Mouse (Mus musculus): ENCODE measurements around the gene C1qtnf9. TPM values are rescaled to one million over a fixed set of nuclear protein-coding genes. Genes with fewer than 3 reads are reported as not detected.

Gene C1qtnf9
- polyA plus RNA-seq, 1 experiment = not detected

GRCm38 (mm10) chr14:60735848-60736547 lies 31.9 kb upstream of the C1qtnf9 start:
- 68% methylated on average over 13 of the region's 13 CpGs for WGBS
- no peak overlapping the region for H3K4me3 ChIP-seq (ENCODE audit: insufficient read depth, low read depth, low read length)
- TF ChIP-seq CTCF (IDR thresholded peaks at IDR 0.05; ENCODE audit: insufficient read depth, low read depth, low read length) = no peak
- TF ChIP-seq POLR2A (IDR thresholded peaks at IDR 0.05; ENCODE audit: insufficient read depth, low read depth, low read length) = no peak
- H3K27ac ChIP-seq (ENCODE audit: insufficient read depth, low read depth, low read length) = peak overlapping the region; percentile 5; the same call in 1 of the 2 replicates
- peaks cover 32% of the 10 kb centered on the region for H3K4me1 ChIP-seq (ENCODE audit: control insufficient read depth, insufficient read depth, low read length)

- 22% methylated on average over 4 of the region's 4 CpGs for WGBS
- H3K4me3 ChIP-seq (ENCODE audit: insufficient read depth, low read depth, low read length) = no peak overlapping the region
- TF ChIP-seq POLR2A (IDR thresholded peaks at IDR 0.05; ENCODE audit: insufficient read depth, low read depth, low read length) = no peak
- TF ChIP-seq CTCF (IDR thresholded peaks at IDR 0.05; ENCODE audit: insufficient read depth, low read depth, low read length) = no peak
- H3K4me1 ChIP-seq (ENCODE audit: control insufficient read depth, insufficient read depth, low read length) = peaks cover 32% of the 10 kb centered on the region
- 0 out of 2 replicates have a peak overlapping the region, but pooled peaks have one; percentile 5 for H3K27ac ChIP-seq (ENCODE audit: insufficient read depth, low read depth, low read length)
Measured at GRCm38 (mm10) chr14:60736591-60737192, 31.2 kb upstream of the C1qtnf9 start.

GRCm38 (mm10) chr14:60737202-60737611 lies 30.7 kb upstream of the C1qtnf9 start:
- no peak overlapping the region for H3K4me3 ChIP-seq (ENCODE audit: insufficient read depth, low read depth, low read length)
- TF ChIP-seq POLR2A (IDR thresholded peaks at IDR 0.05; ENCODE audit: insufficient read depth, low read depth, low read length) (no peak), CTCF (IDR thresholded peaks at IDR 0.05; ENCODE audit: insufficient read depth, low read depth, low read length) (no peak)
- H3K4me1 ChIP-seq (ENCODE audit: control insufficient read depth, insufficient read depth, low read length) = peaks cover 36% of the 10 kb centered on the region
- peak overlapping the region; percentile 30; the same call in 1 of the 2 replicates for H3K27ac ChIP-seq (ENCODE audit: insufficient read depth, low read depth, low read length)
- 42% methylated on average over 7 of the region's 7 CpGs for WGBS

- H3K4me3 ChIP-seq (ENCODE audit: insufficient read depth, low read depth, low read length) = no peak overlapping the region
- H3K27ac ChIP-seq (ENCODE audit: insufficient read depth, low read depth, low read length) = 0 out of 2 replicates have a peak overlapping the region, but pooled peaks have one; percentile 30
- peaks cover 34% of the 10 kb centered on the region for H3K4me1 ChIP-seq (ENCODE audit: control insufficient read depth, insufficient read depth, low read length)
- TF ChIP-seq POLR2A (IDR thresholded peaks at IDR 0.05; ENCODE audit: insufficient read depth, low read depth, low read length) = no peak
- TF ChIP-seq CTCF (IDR thresholded peaks at IDR 0.05; ENCODE audit: insufficient read depth, low read depth, low read length) = no peak
- WGBS = 76% methylated on average over 10 of the region's 10 CpGs
Measured at GRCm38 (mm10) chr14:60738434-60738938, 29.4 kb upstream of the C1qtnf9 start.

DNA sequence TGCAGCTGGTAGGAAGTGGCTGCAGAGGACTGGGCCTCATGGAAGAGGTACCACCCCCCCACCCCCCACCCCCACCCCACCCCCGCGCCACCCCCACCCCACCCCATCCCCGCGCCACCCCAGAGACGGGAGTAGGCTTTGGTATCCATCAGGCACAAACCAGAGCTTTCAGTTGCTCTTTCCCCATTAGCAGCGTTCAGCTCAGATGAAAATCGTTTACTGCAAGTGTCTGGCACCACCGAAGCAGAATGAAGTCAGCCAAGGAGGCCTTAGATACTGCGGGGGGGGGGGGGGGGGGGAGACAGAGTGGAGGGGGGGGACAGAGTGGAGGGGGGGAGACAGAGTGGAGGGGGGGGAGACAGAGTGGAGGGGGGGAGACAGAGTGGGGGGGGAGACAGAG lies 28.8 kb upstream of the C1qtnf9 start:
- whole genome bisulfite sequencing = 8% methylated on average over 9 of the region's 9 CpGs
- TF ChIP-seq CTCF (IDR thresholded peaks at IDR 0.05; ENCODE audit: insufficient read depth, low read depth, low read length) = no peak

GRCm38 (mm10) chr14:60739616-60740015 lies 28.3 kb upstream of the C1qtnf9 start:
- H3K4me3 ChIP-seq (ENCODE audit: insufficient read depth, low read depth, low read length) = no peak overlapping the region
- 66% methylated on average over 12 of the region's 12 CpGs for WGBS
- H3K4me1 ChIP-seq (ENCODE audit: control insufficient read depth, insufficient read depth, low read length) = peaks cover 29% of the 10 kb centered on the region
- H3K27ac ChIP-seq (ENCODE audit: insufficient read depth, low read depth, low read length) = 0 out of 2 replicates have a peak overlapping the region, but pooled peaks have one; percentile 16
- no peak for TF ChIP-seq POLR2A (IDR thresholded peaks at IDR 0.05; ENCODE audit: insufficient read depth, low read depth, low read length)
- no peak for TF ChIP-seq CTCF (IDR thresholded peaks at IDR 0.05; ENCODE audit: insufficient read depth, low read depth, low read length)

More for the DNA sequence above, 28.8 kb upstream of the C1qtnf9 start:
- Histone ChIP-seq H3K4me1 (ENCODE audit: control insufficient read depth, insufficient read depth, low read length) (peaks cover 30% of the 10 kb centered on the region), H3K4me3 (ENCODE audit: insufficient read depth, low read depth, low read length) (no peak overlapping the region), H3K27ac (ENCODE audit: insufficient read depth, low read depth, low read length) (no peak overlapping the region)

DNA sequence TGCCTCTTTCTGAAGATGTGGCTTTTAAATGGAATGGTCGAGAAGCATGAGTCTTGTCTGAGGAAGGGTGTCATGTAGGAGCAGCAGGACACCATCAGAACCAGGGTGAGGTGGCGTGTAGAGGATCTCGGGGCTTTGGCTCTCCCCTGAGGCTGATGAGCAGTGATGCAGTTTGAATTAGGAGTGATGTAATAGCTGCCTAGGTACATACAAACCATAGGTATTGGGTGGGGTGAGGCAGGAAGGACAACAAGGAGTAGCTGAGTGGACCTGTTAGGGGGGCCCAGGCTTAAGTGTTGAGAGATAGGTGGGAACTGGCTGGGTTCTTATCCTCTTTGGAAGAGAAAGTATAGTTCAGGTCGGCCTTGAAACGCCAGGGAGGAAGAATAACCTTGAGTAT lies 27.4 kb upstream of the C1qtnf9 start:
- WGBS = 89% methylated on average over 5 of the region's 5 CpGs
- Histone ChIP-seq H3K4me1 (ENCODE audit: control insufficient read depth, insufficient read depth, low read length) (peaks cover 26% of the 10 kb centered on the region), H3K27ac (ENCODE audit: insufficient read depth, low read depth, low read length) (no peak overlapping the region)

DNA sequence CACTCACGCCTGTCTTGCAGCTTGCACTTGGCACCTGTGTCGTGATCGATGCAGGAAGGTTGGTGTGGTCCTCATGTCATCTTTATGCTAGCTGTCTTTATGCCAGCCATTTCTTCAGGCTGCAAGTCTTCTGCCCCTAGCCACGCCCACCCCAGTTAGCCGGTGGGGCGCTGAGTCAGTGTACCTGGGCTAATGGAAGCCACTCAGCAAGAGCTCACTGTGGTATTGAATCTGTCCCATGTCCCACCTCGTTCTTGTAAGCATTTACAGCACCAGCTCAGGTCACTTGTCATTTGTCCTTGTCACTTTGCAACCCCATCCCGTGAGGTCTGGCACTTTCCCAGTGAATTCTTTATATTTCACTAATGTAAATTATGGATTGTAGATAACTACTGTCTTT lies 26.9 kb upstream of the C1qtnf9 start:
- WGBS = 73% methylated on average over 8 of the region's 8 CpGs

More for the DNA sequence above, 27.4 kb upstream of the C1qtnf9 start:
- H3K4me3 ChIP-seq (ENCODE audit: insufficient read depth, low read depth, low read length) = no peak overlapping the region
- TF ChIP-seq POLR2A (IDR thresholded peaks at IDR 0.05; ENCODE audit: insufficient read depth, low read depth, low read length) (no peak), CTCF (IDR thresholded peaks at IDR 0.05; ENCODE audit: insufficient read depth, low read depth, low read length) (no peak)

GRCm38 (mm10) chr14:60741490-60741981 lies 26.4 kb upstream of the C1qtnf9 start:
- no peak for TF ChIP-seq POLR2A (IDR thresholded peaks at IDR 0.05; ENCODE audit: insufficient read depth, low read depth, low read length)
- TF ChIP-seq CTCF (IDR thresholded peaks at IDR 0.05; ENCODE audit: insufficient read depth, low read depth, low read length) = no peak
- Histone ChIP-seq H3K4me3 (ENCODE audit: insufficient read depth, low read depth, low read length) (no peak overlapping the region), H3K27ac (ENCODE audit: insufficient read depth, low read depth, low read length) (no peak overlapping the region), H3K4me1 (ENCODE audit: control insufficient read depth, insufficient read depth, low read length) (peaks cover 20% of the 10 kb centered on the region)
- WGBS = 73% methylated on average over 6 of the region's 6 CpGs

More for the DNA sequence above, 26.9 kb upstream of the C1qtnf9 start:
- Histone ChIP-seq H3K4me1 (ENCODE audit: control insufficient read depth, insufficient read depth, low read length) (peaks cover 25% of the 10 kb centered on the region), H3K27ac (ENCODE audit: insufficient read depth, low read depth, low read length) (no peak overlapping the region), H3K4me3 (ENCODE audit: insufficient read depth, low read depth, low read length) (no peak overlapping the region)
- TF ChIP-seq CTCF (IDR thresholded peaks at IDR 0.05; ENCODE audit: insufficient read depth, low read depth, low read length) = no peak
- TF ChIP-seq POLR2A (IDR thresholded peaks at IDR 0.05; ENCODE audit: insufficient read depth, low read depth, low read length) = no peak
